Mouse (Mus musculus): ENCODE results near the gene Ptger3.

Gene Ptger3

DNA sequence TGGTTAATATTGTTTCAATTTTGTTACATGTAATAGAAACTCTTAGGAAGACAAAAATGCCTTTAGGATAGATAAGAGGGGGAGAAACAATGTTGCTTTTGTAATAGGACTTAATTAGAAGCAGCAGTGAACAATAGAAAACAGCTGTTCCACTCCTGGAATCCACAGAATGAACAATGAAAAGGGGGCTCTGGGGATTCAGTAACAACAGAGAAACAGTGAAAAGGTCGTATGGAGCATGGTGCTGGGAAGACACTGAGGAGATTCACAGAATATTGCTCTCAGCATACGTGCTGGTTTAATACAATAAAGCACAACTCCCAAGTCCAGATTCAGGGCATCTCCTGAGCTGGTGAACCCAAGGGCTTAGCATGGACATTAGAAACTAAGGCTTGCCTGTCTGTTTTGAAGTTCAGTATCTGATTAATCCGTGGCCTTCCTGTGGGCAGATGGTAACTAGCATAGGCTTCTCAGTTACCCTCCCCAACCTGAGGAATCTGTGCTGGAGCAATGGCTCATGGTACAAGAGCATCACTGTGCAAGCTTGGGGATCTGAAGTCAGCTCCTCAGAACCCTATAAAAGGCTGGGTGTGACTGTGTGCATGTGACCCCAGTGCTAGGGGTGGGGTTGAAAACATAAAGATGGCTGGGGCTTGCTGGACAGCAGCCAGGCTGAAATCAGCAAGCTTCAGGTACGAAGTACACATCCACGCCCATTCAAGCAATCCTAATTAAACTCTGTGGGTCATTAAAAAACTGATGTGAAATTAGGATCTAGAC lies 16.1 kb downstream of the Ptger3 start:
- DNase-seq (ENCODE audit: low spot score): no peak

DNA sequence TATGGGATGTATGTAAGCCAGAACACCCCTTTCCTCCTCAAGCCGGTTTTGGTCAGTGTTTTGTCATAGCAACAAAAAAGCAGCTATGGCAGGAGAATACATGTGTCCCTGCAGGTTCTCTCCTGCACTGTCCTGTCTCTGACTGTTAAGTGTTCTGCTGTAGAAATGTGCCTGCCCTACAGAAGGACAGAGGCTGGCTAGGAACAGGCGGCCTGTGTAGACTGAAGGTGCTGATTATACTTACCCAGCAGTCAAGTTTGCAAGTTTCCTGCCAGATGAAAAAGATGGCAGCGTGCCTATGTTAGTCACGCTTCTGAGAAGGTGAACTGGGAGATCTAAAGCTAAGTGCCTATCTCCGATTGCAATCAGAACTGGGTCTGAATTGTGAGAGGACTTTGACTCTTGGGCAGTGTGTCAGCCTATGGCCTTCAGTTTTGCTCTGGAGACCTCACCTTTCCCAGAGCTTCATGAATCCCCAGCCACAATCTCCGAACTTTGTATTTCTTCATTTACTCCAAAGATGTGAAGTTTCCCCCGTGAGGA lies 31.2 kb downstream of the Ptger3 start:
- DNase-seq (ENCODE audit: low spot score): no peak

DNA sequence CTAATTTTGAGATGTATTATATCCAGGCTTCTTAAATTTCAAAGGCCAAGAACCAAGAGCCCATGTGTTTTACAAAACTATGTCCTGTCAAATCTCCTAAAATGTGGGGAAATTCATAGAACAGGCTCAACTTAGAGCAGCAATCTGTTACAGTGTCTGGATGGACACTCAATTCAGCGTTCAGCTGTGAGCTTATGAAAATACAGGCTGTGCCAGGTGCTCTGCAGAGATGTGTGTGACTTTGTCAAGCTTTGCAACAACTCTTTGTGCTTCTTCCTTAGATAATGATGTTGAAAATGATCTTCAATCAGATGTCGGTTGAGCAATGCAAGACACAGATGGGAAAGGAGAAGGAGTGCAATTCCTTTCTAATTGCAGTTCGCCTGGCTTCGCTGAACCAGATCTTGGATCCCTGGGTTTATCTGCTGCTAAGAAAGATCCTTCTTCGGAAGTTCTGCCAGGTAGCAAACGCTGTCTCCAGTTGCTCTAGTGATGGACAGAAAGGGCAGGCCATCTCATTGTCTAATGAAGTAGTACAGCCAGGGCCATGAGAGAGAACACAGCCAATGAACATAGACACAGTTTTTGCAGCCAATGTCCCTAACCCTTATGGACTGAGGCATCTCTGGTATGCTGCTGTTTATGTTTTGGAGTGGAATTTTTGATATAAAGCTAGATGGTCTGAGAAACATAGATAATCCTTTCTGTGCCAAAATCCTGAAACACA lies 38.2 kb downstream of the Ptger3 start:
- DNase-seq (ENCODE audit: low spot score): no peak

DNA sequence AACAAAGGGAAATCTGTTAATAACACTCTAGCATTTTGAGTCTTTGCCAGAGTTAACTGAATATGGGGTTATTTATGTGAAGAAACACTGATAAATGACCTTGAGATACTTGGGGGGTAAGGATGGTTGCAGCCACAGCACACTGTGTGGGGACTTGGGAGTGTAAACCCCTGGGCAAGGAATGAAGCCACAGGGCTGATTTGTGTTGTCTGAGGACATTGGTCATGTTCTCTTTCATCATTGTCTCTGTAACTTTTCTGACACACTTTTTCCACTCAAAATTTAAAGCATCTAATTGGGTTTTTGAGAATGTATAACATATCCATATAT lies 38.7 kb downstream of the Ptger3 start:
- no peak for DNase-seq (ENCODE audit: low spot score)

DNA sequence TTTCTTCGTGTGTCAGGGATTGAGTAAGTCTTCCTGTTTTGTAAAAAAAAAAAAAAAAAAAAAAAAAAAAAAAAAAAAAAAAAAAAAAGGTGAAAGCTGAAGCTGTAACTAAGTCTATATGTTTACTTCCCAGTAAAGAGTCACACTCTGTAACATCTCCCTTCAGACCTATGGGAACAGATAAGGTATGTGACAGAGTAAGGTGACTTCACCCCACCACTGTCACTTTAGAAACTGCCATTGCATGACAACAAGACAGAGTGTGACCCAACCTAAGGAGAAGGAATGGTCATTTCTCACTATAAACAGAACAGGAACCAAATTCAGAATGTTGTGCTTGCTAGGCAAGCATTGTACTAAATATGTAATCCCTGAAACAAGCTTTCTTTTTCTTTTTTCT lies 46.9 kb downstream of the Ptger3 start:
- no peak for DNase-seq (ENCODE audit: low spot score)

DNA sequence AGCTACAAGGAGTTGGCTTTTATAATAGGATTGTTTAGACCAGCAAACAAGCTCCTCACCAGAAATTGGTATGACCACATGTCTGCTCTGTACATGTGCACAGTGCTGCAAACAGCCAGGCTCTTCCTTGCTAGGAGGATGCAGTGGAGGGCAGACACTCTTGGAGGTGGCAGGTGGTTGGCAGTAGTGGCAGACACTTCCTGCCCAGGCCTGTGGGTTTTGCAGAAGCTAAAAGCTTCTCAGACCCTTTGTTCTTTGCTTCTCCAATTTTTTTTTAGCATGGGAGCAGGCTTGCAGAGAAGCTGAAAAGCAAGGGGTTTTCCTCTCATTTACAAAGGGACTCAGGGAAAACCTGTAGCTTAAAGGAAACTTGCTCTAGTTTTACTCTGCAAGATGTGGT lies 50.3 kb downstream of the Ptger3 start:
- DNase-seq (ENCODE audit: low spot score): no peak

DNA sequence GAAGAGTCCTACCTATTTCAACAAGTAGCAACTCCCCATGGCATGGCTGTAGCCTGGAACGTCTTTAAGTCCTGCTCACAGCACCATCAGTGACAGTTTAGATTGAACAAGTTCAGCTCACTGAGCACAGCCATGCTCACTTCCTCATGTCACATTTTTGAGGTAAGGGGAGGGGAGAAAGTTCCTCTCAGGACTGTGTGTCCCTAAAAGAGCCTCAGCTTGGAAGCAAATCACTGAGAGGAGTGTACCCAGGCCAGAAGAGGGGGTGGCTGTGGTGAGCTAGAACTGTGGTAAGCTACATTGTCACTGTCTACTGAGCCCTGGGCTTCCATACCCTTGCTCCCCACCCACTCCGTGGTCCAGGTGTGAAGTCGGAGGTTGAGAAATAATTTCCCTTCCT lies 60.7 kb downstream of the Ptger3 start:
- no peak for DNase-seq (ENCODE audit: low spot score)

DNA sequence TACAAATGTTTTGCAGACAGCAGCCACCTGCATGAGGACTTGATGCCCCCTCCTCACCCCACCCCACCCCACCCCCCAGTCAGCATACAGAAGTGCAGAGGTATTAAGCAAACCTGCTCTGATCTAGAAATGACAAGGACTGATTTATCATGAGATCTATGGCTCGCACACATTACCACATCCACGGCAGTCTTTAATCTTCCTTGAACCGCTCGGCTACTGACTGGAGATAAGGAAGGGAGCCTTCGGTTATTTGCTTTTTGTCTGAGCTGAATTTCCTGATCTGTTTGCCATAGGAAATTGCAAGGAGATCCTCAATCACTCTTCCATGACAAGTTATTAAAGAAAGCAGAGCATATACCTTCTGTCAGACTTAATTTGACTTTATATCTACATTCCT lies 64.0 kb downstream of the Ptger3 start:
- no peak for DNase-seq (ENCODE audit: low spot score)

DNA sequence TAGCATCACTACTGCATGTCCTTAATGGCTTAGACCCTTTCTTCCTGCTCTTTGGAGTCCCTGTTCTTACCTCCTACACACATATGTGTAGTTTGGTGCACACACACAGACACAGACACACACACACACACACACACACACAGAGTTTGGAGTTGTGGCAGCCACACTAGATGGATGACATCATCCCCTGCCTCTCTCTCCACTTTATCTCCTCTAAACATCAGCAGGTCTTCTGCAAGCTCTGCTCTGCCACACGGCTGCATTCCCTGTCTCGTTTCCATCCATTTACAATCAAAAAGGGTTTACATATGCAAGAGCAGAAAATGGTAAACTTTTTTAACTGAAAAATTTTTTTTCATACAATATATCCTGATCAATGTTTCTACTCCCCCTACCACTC lies 64.7 kb downstream of the Ptger3 start:
- DNase-seq (ENCODE audit: low spot score): no peak

DNA sequence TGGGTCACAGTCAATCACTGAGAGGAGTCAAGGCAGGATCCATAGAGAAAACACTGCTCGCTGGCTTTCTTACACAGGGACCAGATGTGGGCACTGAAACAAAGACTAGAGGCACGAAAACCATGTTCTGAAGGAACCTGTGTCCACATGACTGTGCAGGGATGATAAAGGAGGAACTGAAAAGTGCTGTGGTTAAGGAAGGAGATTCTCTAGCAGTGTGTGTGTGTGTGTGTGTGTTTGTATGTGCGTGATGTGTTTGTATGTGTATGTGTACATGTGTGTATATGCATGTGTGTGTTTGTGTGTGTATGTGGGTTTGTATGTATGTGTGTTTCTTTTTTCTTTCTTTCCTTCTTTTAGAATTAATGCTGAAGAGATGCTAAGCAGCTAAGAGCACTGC lies 67.7 kb downstream of the Ptger3 start:
- DNase-seq (ENCODE audit: low spot score): no peak

DNA sequence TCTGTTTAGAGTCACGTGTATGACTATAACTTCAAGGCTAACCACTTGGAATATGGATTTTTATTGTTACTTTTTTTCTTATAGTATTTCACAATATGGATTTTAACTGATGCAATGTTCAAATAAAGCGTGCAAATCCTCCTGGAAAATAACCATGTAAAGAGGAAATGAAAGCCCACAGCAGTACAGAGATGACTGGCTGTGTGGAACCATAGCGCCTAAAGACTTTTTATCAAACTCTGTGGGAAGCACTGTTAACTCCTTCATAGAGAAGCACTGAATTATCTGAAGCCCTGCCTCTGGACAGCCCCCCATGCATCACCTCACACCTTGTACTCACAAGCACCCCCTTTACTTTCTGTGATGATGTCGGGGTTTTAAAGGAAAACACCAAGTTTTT lies 69.0 kb downstream of the Ptger3 start:
- DNase-seq (ENCODE audit: low spot score): no peak

DNA sequence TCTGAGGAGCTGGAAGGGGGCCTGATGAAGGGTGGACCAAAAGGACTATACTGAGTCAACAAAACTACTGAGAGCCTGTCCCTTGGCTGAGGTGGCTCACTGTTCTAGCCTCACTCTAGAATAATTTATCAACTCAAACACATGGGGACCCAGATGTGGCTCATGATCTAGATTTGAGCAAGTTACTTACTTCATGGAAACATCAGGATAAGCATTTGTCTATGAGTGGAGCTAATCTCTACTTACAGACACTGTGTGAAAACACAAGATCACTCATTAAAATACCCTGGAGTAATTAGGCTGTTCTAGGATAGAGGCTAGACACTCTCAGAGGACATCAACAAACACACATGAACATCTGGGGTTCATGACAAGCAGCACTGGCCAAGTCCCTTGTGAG lies 70.2 kb downstream of the Ptger3 start:
- no peak for DNase-seq (ENCODE audit: low spot score)

DNA sequence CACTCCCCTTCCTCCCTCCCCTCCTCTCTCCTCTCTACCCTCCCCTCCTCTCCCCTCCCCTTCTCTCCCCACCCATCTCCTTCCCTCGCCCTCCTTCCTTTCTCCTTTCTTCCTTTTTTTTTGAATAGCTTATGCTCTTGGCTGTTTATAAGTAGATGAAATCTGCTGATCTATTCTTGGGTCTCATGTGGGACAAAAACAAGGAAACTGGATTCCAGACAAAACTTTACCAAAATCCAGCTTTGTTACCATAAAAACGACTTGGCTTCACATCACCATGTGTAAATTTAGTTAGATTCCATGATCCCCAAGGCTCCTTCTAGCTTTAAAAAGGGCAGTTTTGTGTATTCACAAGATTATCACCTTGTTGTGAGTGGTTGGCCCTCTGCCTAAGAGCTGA lies 70.6 kb downstream of the Ptger3 start:
- no peak for DNase-seq (ENCODE audit: low spot score)

DNA sequence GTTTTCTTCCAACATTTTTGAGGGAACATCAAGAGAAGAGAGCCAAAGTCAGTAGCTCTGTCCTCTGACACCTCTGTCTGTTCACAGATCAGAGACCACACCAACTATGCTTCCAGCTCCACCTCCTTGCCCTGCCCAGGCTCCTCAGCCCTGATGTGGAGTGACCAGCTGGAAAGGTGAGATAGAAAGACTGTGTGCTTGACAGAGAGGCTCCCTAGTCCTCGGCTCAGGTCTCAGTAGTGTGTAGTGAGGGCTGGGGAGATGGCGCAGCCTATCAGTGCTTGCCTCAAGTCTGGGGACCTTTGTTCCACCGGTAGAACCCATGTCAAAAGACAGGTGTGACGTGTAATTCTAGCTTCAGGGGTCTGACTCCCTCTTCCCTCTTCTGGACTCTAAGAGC lies 74.9 kb downstream of the Ptger3 start:
- DNase-seq (ENCODE audit: low spot score): no peak

DNA sequence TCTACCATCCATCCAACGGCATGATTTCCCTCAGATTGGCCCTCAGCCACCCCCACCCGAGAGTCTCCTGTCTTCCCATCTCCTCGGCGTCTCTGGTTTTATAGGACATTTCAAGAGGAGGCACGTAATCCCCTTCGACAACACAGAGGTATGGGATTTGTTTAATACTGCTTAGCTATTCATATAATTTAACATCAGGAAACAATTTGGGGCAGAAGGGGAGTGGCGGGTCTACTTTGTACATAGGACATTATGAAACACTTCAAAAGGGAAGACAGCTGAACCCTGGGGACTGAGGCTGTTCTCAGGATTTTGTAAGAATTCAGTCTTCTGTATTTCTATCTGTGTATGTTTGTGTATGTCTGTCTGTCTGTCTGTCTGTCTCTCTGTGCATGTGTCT lies 94.9 kb downstream of the Ptger3 start:
- DNase-seq (ENCODE audit: low spot score): no peak

DNA sequence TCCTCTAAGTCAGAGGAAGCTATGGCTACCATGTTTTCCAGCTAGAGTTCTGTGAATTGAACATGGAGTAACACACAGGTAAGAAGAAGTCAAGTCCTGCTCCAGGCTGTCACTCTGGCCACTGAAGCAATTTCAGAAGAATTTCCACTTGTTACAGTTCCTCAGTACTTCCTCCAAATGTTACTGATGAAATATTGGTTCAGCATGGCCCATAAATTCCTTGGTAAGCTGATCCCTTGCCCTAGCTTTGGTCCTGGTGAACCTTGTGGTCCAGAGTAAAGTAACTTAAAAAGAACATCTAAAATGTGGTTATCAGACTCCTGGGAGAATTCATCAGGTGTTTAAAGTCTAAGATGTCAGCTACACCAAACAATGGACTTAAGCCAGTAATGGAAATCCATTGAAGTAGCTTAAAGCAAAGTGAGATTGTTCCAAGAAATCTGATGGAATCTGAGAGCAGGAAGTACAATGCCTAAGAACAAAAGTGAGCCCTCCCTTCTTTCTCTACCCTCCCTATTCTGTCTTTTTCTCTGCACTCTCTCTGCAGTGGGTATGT lies 97.9 kb downstream of the Ptger3 start:
- no peak for DNase-seq (ENCODE audit: low spot score)

DNA sequence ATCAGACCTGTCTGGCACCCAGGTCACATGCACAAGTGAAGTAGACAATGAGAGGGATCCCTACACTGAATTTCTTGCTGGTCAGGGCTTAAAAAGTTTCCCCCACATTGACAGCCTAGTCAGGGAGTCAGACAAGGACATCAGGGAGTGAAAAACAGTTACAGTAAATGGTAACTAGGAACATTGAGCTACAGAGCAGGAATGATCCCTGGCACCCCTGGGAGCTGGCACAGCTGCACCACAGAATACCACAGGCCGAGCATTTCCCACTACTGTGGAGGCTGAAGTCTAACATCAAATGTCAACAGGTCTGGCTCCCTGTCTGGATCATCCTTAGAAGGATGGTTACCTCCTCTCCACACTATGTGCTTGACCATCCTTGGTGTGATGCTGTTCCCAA lies 98.8 kb downstream of the Ptger3 start:
- DNase-seq (ENCODE audit: low spot score): no peak

DNA sequence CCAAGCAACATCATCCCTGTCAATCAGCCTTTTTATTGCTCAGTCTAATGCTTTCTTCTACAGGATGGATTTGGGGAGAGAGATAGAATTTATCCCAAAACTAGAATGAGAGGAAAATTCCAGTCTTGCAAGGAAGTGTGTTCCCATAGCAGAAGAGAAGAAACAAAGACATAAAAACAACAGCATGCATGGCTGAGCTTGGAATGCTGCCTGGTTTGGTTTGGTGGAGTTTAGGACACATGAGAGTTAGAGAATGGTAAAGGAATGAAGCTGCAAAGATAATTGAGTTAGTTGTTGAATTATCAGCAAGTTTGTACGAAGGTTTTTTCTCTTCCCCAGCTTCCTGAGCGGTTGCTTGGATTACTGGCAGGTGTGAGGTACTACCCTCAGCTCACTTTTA lies 99.5 kb downstream of the Ptger3 start:
- DNase-seq (ENCODE audit: low spot score): no peak

DNA sequence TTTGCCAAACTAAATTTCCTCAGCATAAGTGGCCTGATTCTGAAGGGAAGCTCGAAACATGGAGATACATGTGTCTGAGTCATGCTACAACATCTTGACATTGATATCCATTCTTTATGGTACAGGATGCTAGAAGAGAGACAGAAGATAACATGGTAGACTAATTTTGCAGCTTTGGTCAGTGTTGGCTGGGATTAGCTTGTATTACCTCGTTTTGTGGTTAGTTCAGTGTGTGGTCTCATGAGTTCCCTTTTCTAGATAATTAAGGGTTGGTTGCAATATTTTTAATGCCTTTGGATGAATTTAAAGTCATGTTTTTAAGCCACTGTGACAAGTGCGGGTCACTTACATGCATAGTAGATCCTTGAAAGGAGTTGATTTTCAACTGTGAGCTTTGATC lies 119.4 kb downstream of the Ptger3 start:
- no peak for DNase-seq (ENCODE audit: low spot score)

DNA sequence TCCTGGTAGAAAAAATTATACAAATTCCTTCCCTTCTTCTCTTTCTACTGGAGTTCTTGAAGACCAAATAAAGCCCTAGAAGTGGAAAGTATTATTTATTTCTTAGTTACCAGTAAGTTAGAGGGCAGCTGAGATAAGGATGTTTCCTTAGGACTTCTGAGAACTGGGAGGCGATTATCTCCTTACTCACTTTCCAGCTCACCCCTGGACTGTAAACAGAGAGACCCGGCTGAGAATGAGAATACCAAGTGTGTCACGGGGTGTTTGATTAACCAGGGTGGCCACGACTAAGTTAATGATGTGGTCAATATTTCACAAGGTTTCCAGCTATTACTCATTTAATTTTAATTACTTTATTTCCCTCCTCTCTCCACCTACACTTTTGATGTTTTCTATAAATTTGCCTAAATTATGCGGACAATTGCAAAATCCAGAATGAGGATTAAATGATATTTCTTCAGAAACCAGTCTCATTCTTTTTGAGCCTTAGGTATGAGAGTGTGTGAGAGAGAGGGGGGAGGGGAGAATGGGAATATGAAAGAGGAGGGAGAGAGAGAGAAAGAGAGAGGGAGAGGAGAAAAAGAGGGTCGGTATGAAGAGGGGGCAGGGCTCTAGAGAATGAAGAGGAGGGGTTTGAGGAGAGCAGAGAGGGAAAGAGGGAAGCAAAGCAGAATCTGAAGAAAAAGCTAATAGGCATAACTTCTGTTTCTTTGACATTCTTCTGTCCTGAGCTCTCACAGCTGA lies 121.9 kb downstream of the Ptger3 start:
- DNase-seq (ENCODE audit: low spot score): no peak
